Mouse (Mus musculus) heart, embryonic 14.5 days (tissue): ENCODE data around the gene Bcat1. TPM values are rescaled to one million over a fixed set of nuclear protein-coding genes. Genes with fewer than 3 reads are reported as not detected.

Experiments used
- ATAC-seq: fragments of 200-750 bp; cut with Nextera tagmentation; 2 replicates; pipeline ENCODE4 v1.8.0; 2017; ENCODE audit warnings: low read depth, moderate TSS enrichment; ENCODE audit not compliant: insufficient number of reproducible peaks, insufficient read depth, low FRiP score
- H3K27ac ChIP-seq, 2 experiments: fragments of 200-500 bp in 1 of 2; fragments of 300-500 bp in 1 of 2; sonication (generic) in 1 of 2; replicated peaks in 1 of 2; 2 replicates each; pipeline ENCODE4 v1.5.1; 2012 to 2014; ENCODE audit warnings: low read depth in 2 of 2, low read length in 2 of 2, control low read depth in 1 of 2, mild to moderate bottlenecking in 1 of 2, mixed read lengths in 1 of 2; ENCODE audit not compliant: control insufficient read depth in 1 of 2, insufficient read depth in 1 of 2
- H3K27me3 ChIP-seq: fragments of 300-500 bp; sonication (generic); 2 replicates; pipeline ENCODE4 v1.6.1; 2014; ENCODE audit warnings: mild to moderate bottlenecking, low read length, control low read depth; ENCODE audit not compliant: control insufficient read depth, insufficient read depth
- H3K36me3 ChIP-seq: fragments of 300-500 bp; sonication (generic); 2 replicates; pipeline ENCODE4 v1.6.1; 2014; ENCODE audit warnings: mild to moderate bottlenecking, control low read depth, low read length, mixed read lengths; ENCODE audit not compliant: control insufficient read depth, insufficient read depth
- H3K4me1 ChIP-seq, 2 experiments: fragments of 200-500 bp in 1 of 2; fragments of 300-500 bp in 1 of 2; sonication (generic) in 1 of 2; 2 replicates each; pipeline ENCODE4 v1.6.1; 2012 to 2014; ENCODE audit warnings: low read length in 2 of 2, control low read depth in 1 of 2, mixed read lengths in 1 of 2; ENCODE audit not compliant: control insufficient read depth in 2 of 2, insufficient read depth in 2 of 2
- H3K4me2 ChIP-seq: fragments of 300-500 bp; sonication (generic); 2 replicates; pipeline ENCODE4 v1.6.1; 2014; ENCODE audit warnings: mild to moderate bottlenecking, low read length
- H3K4me3 ChIP-seq, 2 experiments: fragments of 200-500 bp in 1 of 2; fragments of 300-500 bp in 1 of 2; sonication (generic) in 1 of 2; 2 replicates each; pipeline ENCODE4 v1.5.1; 2012 to 2014; ENCODE audit warnings: low read length in 2 of 2, mild to moderate bottlenecking in 2 of 2, control low read depth in 1 of 2, low read depth in 1 of 2, moderate library complexity in 1 of 2; ENCODE audit not compliant: control insufficient read depth in 1 of 2, insufficient read depth in 1 of 2
- H3K9ac ChIP-seq: fragments of 300-500 bp; sonication (generic); 2 replicates; pipeline ENCODE4 v1.6.1; 2014; ENCODE audit warnings: mild to moderate bottlenecking, low read length
- H3K9me3 ChIP-seq: fragments of 300-500 bp; sonication (generic); 2 replicates; pipeline ENCODE4 v1.6.1; 2016; ENCODE audit warnings: low read length, control low read depth; ENCODE audit not compliant: control insufficient read depth
- WGBS: fragments of 180-500 bp; shearing (Covaris S2); extraction: QIAGEN DNeasy Blood & Tissue Kit; methylation state at CpG from one replicate; pipeline ENCODE4 v1.1.7; 2014; 5-methylcytosine and 5-hydroxymethylcytosine counted together
- polyA plus RNA-seq: library from polyadenylated mRNA; unstranded; fragments of >200 nt; fragmentation: Nextera tagmentation; extraction: Ambion mirVana; gene quantifications from 2 replicates; pipeline ENCODE4 v1.2.1, GENCODE M21; 2014

Bcat1 gene
- polyA plus RNA-seq, 1 experiment from 2014 or later = 6.2 TPM

DNA sequence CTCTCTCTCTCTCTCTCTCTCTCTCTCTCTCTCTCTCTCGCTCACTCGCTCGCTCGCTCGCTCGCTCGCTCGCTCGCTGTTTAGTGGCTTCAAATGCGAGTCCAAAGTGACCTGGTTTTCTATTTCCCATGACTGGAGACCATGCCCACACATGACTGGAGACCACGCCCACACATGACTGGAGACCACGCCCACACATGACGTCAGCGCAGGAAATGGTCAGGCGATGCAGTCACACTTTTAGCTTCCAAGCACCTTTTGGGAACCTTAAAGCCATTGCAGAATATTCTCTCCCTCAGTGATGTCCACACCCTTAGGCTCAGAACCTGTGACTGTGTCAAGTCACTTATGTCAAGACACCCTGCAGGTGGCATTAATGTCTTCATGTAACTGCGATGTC, 59.3 kb downstream of the Bcat1 start:
- Histone ChIP-seq H3K36me3 (no peaks in the 10 kb centered on the region), H3K9me3 (no peaks in the 10 kb centered on the region), H3K4me2 (no peak overlapping the region), H3K4me3 (no peak overlapping the region), H3K27me3 (no peaks in the 10 kb centered on the region), H3K27ac (no peak overlapping the region), H3K9ac (no peak overlapping the region), H3K4me1 (peaks cover 6 to 7% of the 10 kb centered on the region in 2 experiments; a peak in 3 of 4 replicates)
- 92% methylated on average over 16 of the region's 16 CpGs for WGBS
- ATAC-seq = no peak

DNA sequence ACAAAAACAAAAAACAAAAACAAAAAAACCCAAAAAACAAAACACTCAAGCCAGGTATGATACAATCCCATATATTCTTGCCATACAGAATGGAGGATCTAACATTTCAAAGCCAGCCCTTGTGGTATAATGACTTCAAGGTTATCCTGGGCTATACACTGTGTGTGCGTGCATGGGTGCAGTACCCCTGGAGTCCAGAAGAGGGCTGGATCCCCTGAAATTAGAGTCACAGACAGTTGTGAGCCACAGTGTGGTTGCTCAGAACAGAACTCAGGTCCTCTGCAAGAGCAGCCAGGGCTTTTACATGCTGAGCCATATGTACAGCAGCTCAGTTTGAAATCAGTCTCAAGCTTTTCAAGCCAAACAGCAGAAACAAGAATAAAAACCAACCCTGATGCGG, 61.0 kb downstream of the Bcat1 start:
- 83% methylated on average over 2 of the region's 2 CpGs for WGBS
- H3K9me3 ChIP-seq = no peaks in the 10 kb centered on the region
- H3K4me2 ChIP-seq = no peak overlapping the region
- no peak overlapping the region for H3K4me3 ChIP-seq
- no peaks in the 10 kb centered on the region for H3K36me3 ChIP-seq
- 0 out of 4 replicates have a peak overlapping the region, but pooled peaks of 1 of the 2 experiments have one; percentile 12 for H3K27ac ChIP-seq
- no peaks in the 10 kb centered on the region for H3K27me3 ChIP-seq
- no peak for ATAC-seq
- peaks cover 6 to 7% of the 10 kb centered on the region in 2 experiments; a peak in 3 of 4 replicates for H3K4me1 ChIP-seq
- H3K9ac ChIP-seq = no peak overlapping the region

DNA sequence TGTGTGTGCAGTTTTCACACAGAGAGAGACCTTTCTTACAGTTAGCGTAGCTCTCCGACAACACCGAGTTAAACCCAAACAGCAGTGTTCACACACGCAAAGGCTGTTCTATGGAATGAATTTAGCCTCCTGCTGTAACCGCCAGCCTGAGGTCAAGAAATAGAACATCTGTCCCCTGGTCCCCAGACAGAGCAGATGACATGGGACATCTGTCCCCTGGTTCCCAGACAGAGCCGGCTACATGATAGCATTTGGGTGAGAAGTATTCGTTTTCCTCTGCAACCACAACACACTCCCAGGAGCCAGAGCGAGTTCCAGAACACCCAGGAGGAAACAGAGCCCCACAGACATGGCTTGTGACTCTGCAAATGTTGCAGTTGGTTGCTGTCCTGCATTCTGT, 63.3 kb downstream of the Bcat1 start:
- no peak for ATAC-seq
- H3K9ac ChIP-seq = no peak overlapping the region
- H3K4me3 ChIP-seq = no peak overlapping the region
- H3K4me2 ChIP-seq = no peak overlapping the region
- no peaks in the 10 kb centered on the region for H3K36me3 ChIP-seq
- 73% methylated on average over 8 of the region's 8 CpGs for WGBS
- H3K27me3 ChIP-seq = no peaks in the 10 kb centered on the region
- H3K9me3 ChIP-seq = no peaks in the 10 kb centered on the region
- peaks cover 6 to 7% of the 10 kb centered on the region in 2 experiments; a peak in 3 of 4 replicates for H3K4me1 ChIP-seq
- H3K27ac ChIP-seq = no peak overlapping the region

DNA sequence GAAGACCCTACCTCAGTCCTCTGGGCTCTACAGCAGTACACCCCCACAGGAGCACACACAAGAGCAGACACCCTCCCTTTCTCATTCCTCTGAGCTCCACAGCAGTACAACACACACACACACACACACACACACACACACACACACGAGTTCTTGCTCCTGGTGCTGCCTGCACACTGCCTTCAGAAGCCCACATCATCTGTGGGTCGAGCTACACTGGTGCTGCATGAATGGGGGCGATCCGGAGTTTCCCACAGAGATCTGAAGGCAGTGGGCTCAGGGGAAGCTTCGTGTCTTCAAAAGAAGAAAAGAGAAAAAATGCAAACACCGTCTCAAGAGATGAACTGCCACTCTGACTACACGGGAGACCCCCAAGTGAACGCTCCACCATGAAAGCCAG, 64.8 kb downstream of the Bcat1 start:
- 87% methylated on average over 8 of the region's 8 CpGs for WGBS
- Histone ChIP-seq H3K9ac (no peak overlapping the region), H3K4me1 (peaks cover 6 to 7% of the 10 kb centered on the region in 2 experiments; a peak in 3 of 4 replicates)

DNA sequence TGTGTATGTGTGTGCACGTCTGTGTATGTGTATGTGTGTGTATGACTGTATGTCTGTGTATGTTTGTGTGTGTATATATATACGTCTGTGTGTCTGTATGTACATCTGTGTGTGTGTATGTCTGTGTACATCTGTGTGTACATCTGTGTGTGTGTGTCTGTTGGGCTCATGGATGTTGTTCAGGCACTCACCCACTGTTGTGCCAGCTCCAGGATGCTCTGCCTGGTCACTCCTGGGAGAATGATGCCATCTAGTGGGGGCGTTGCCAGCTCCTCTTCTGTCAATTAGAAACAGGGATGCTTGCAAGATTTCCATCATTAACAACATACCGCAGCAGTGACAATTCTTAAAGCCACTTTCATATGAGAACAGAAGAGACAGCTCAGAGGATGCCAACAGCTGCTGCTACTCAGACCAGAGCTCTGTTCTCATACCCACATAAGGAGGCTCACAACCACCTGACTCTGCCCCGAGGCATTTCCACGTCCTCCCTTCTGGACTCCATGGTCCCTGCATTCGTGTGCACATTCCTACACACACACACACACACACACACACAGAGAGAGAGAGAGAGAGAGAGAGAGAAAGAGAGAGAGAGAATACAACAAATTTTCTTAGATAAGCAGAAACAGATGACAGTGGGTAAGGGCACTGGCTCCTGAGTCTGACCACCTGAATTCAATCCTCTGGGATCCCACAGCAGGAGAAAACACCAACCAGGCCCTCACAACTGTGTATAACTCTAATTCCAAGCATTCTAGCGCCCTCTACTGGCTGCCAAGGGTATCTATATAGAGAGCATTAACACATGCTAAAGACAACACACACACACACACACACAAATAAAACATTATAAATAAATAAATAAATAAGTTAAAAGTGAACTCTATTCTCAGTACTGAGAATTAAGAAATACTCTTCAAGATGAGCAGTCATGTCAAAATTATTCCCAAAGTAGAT, 65.8 kb downstream of the Bcat1 start:
- Histone ChIP-seq H3K4me1 (peaks cover 5 to 6% of the 10 kb centered on the region in 2 experiments; a peak in 3 of 4 replicates), H3K4me3 (no peak overlapping the region), H3K9me3 (no peaks in the 10 kb centered on the region), H3K9ac (no peak overlapping the region), H3K27me3 (no peaks in the 10 kb centered on the region), H3K4me2 (no peak overlapping the region), H3K27ac (no peak overlapping the region), H3K36me3 (no peaks in the 10 kb centered on the region)
- no peak for ATAC-seq
- 78% methylated on average over 8 of the region's 8 CpGs for WGBS

More for the DNA sequence above, 64.8 kb downstream of the Bcat1 start:
- ATAC-seq = no peak
- no peak overlapping the region for H3K4me2 ChIP-seq
- H3K27me3 ChIP-seq = no peaks in the 10 kb centered on the region
- no peak overlapping the region for H3K4me3 ChIP-seq
- H3K27ac ChIP-seq = no peak overlapping the region
- H3K36me3 ChIP-seq = no peaks in the 10 kb centered on the region
- H3K9me3 ChIP-seq = no peaks in the 10 kb centered on the region

DNA sequence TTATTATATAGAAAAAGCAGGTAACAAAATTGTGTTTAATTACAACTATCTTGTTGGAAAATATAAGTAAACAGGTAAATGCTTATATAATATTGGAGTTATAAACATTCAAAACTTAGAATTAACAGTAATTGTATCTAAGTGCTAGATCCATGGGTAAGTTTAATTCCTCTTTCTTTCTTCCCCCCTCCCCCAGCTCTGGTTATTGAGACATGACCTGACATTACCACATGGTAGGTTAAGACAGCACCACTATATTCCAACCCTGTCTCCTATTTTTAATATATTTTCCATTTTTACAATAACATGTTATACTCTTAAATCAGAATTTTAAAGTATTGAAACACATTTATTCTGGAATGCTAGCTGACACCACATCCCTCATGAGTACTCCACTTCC, 72.5 kb downstream of the Bcat1 start:
- no peaks in the 10 kb centered on the region for H3K9me3 ChIP-seq
- H3K4me3 ChIP-seq = no peak overlapping the region
- H3K27me3 ChIP-seq = no peaks in the 10 kb centered on the region
- no peak overlapping the region for H3K27ac ChIP-seq
- no peak for ATAC-seq
- H3K36me3 ChIP-seq = no peaks in the 10 kb centered on the region
- no peak overlapping the region for H3K4me2 ChIP-seq
- no peak overlapping the region for H3K9ac ChIP-seq
- no peaks in the 10 kb centered on the region for H3K4me1 ChIP-seq

DNA sequence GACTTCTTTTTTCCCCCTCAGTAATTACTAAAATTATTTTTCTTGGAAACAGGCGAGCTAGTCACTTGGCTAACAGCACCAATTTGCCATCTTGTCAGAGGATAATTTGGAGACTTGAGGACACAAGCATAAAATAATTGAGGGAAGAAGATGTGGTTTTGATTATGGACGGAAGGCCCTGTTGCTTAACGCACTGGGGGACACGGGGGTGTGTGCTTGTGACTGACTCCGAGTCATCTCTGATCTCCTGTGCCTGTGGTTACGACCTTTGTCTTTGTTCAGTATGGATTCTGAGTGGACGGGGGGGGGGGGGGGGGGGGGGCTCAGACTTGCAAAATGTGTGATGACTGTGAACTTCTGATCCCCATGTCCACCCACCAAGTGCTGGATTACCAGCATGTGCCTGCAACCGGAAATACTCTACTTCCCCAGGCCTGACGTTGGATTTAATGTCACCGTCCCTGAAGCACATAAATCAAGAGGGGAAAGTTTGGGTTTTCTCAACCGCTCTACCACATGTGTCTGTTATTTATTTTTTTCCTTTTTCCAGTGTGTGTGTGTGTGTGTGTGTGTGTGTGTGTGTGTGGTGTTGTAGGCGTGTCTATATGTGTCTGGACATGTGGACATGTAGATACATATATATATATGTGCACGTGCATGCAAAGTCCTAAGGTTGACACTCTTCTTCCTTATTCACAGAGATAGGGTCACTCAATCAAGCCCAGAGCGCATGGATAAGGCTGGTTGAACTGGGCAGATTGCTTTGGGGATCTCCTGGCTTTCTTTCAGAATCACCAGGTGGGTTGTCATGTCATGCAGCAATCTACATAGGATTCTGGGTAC, 73.7 kb downstream of the Bcat1 start:
- Histone ChIP-seq H3K27me3 (no peaks in the 10 kb centered on the region), H3K4me2 (no peak overlapping the region), H3K27ac (no peak overlapping the region), H3K9me3 (no peaks in the 10 kb centered on the region), H3K4me3 (no peak overlapping the region), H3K4me1 (no peaks in the 10 kb centered on the region), H3K9ac (no peak overlapping the region), H3K36me3 (no peaks in the 10 kb centered on the region)
- no peak for ATAC-seq
- 85% methylated on average over 13 of the region's 14 CpGs for WGBS
